Mouse (Mus musculus): ENCODE measurements around the gene Crat. TPM values are rescaled to one million over a fixed set of nuclear protein-coding genes. Genes with fewer than 3 reads are reported as not detected.

Crat gene
- total and polyA plus RNA-seq, 2 experiments: 9.2 to 65.2 TPM

DNA sequence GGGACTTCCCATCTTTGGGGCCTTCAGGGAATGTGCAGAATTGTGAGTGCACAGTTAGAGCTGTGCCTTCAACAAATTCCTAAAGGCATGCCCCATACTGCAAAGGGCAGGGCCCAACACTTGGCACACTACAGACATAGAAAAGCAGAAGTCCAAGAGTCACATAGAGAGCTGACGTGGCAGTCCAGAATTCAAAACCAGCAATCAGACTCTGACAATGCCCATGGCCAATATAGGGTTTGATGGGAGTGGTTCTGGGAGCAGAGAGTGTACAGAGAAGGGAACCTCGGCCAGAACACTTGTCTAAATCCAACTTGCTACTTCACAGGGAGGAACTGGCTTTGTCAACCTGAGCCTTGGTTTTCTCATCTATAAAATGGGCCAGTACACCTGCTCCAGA is 8.4 kb downstream of the Crat start:
- Histone ChIP-seq H3K4me1 (ENCODE audit: control insufficient read depth, insufficient read depth, low read length) (peaks cover 15% of the 10 kb centered on the region), H3K36me3 (ENCODE audit: control insufficient read depth, insufficient read depth, low read length) (peaks cover 8% of the 10 kb centered on the region), H3K79me2 (ENCODE audit: control insufficient read depth, insufficient read depth, low read length) (no peaks in the 10 kb centered on the region), H3K4me3 (ENCODE audit: insufficient read depth, low read depth, low read length) (no peak overlapping the region), H3K27ac (replicated peaks; ENCODE audit: insufficient read depth, low read depth, low read length) (no peak overlapping the region), H3K27me3 (ENCODE audit: control insufficient read depth, insufficient read depth, low read length) (no peaks in the 10 kb centered on the region), H3K9ac (ENCODE audit: low read depth, low read length) (no peak overlapping the region)
- 79% methylated on average over 2 of the region's 2 CpGs for WGBS
- TF ChIP-seq POLR2A (IDR thresholded peaks at IDR 0.05; ENCODE audit: extremely low read depth, insufficient read depth, low read length): no peak
- TF ChIP-seq CTCF (IDR thresholded peaks at IDR 0.05; ENCODE audit: low read depth, low read length): no peak
- no peak for DNase-seq (ENCODE audit: extremely low read depth, low read depth, low spot score)

DNA sequence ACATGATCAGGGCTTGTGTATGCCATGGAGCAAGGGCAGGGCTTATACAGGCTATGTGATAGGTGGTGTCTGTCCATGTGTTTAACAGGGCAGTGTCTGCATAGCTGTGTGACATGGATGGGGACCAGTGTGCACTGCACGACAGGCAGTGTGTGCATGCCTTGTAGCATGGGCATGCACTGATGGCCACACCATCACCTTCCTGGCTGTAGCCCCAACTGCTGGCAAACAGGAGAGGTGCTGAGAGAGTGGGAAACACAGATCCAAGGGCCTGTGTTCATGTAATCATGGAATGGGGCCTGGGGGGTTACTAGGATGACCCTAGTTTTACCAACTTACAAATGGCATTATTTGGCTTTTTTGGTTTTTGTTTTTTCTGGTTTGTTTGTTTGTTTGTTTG is 11.7 kb downstream of the Crat start:
- H3K9ac ChIP-seq (ENCODE audit: low read depth, low read length): no peak overlapping the region
- TF ChIP-seq CTCF (IDR thresholded peaks at IDR 0.05; ENCODE audit: low read depth, low read length) (no peak), POLR2A (IDR thresholded peaks at IDR 0.05; ENCODE audit: extremely low read depth, insufficient read depth, low read length) (no peak)
- no peak overlapping the region for H3K27ac ChIP-seq (replicated peaks; ENCODE audit: insufficient read depth, low read depth, low read length)
- H3K4me1 ChIP-seq (ENCODE audit: control insufficient read depth, insufficient read depth, low read length): peaks cover 2% of the 10 kb centered on the region; the same call in 1 of the 2 replicates
- H3K4me3 ChIP-seq (ENCODE audit: insufficient read depth, low read depth, low read length): no peak overlapping the region
- DNase-seq (ENCODE audit: extremely low read depth, low read depth, low spot score): no peak
- no peaks in the 10 kb centered on the region for H3K27me3 ChIP-seq (ENCODE audit: control insufficient read depth, insufficient read depth, low read length)
- peaks cover 8% of the 10 kb centered on the region for H3K36me3 ChIP-seq (ENCODE audit: control insufficient read depth, insufficient read depth, low read length)
- 100% methylated on average over 1 of the region's 1 CpGs for WGBS
- H3K79me2 ChIP-seq (ENCODE audit: control insufficient read depth, insufficient read depth, low read length): no peaks in the 10 kb centered on the region

DNA sequence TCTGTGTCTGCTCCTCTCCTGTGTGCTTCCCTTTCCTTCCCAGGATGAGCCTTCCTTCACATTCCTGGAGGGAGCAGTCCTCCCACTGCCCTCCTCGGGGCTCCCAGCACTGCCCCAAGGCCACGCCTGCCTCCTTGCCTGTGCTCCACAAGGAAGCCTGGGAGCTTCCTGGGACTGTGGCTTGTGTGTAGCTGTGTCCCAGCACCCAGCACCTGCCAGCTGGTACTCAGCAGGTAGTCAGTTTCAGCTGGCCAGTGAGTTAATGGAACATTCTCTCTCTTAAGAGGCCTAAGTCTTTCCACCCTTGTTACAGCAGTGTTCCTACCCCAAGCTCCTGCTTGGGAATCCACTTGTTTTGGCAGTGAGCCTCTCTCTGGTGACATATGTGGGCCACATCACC is 12.8 kb downstream of the Crat start:
- TF ChIP-seq POLR2A (IDR thresholded peaks at IDR 0.05; ENCODE audit: extremely low read depth, insufficient read depth, low read length) (no peak), CTCF (IDR thresholded peaks at IDR 0.05; ENCODE audit: low read depth, low read length) (no peak)
- no peak for DNase-seq (ENCODE audit: extremely low read depth, low read depth, low spot score)
- WGBS: 77% methylated on average over 2 of the region's 2 CpGs
- Histone ChIP-seq H3K36me3 (ENCODE audit: control insufficient read depth, insufficient read depth, low read length) (peaks cover 3% of the 10 kb centered on the region; the same call in 1 of the 2 replicates), H3K27ac (replicated peaks; ENCODE audit: insufficient read depth, low read depth, low read length) (no peak overlapping the region), H3K79me2 (ENCODE audit: control insufficient read depth, insufficient read depth, low read length) (no peaks in the 10 kb centered on the region), H3K9ac (ENCODE audit: low read depth, low read length) (no peak overlapping the region), H3K4me3 (ENCODE audit: insufficient read depth, low read depth, low read length) (no peak overlapping the region), H3K4me1 (ENCODE audit: control insufficient read depth, insufficient read depth, low read length) (no peaks in the 10 kb centered on the region), H3K27me3 (ENCODE audit: control insufficient read depth, insufficient read depth, low read length) (no peaks in the 10 kb centered on the region)

DNA sequence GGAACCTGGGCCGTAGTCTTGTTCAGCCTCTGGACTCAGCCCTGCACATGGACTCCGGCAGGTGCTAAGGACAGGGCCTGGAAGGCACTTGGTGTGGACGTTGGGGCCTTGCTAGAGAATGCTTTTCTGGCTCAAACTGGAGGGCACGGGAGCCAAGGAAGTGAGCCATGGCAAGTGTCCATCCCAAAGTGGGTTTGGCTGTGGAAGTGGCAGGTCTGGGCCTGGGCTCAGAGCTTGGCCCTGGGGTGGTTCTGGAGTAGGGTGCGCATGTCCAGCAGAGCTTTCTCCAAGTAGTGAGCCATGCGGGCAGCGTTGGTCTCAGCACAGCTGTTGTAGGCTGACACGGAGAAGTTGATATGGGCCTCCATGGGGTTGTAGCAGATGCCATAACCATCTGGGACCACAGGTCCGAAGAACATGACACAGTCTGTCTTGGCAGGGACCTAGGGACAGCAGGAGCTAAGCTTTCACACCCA is 13.2 kb downstream of the Crat start:
- WGBS: 82% methylated on average over 9 of the region's 9 CpGs
- no peak overlapping the region for H3K4me3 ChIP-seq (ENCODE audit: insufficient read depth, low read depth, low read length)
- H3K9ac ChIP-seq (ENCODE audit: low read depth, low read length): no peak overlapping the region
- DNase-seq (ENCODE audit: extremely low read depth, low read depth, low spot score): no peak
- no peak for TF ChIP-seq POLR2A (IDR thresholded peaks at IDR 0.05; ENCODE audit: extremely low read depth, insufficient read depth, low read length)
- no peak for TF ChIP-seq CTCF (IDR thresholded peaks at IDR 0.05; ENCODE audit: low read depth, low read length)
- H3K36me3 ChIP-seq (ENCODE audit: control insufficient read depth, insufficient read depth, low read length): peaks cover 3% of the 10 kb centered on the region; the same call in 1 of the 2 replicates
- no peaks in the 10 kb centered on the region for H3K27me3 ChIP-seq (ENCODE audit: control insufficient read depth, insufficient read depth, low read length)
- H3K79me2 ChIP-seq (ENCODE audit: control insufficient read depth, insufficient read depth, low read length): no peaks in the 10 kb centered on the region
- H3K27ac ChIP-seq (replicated peaks; ENCODE audit: insufficient read depth, low read depth, low read length): no peak overlapping the region
- no peaks in the 10 kb centered on the region for H3K4me1 ChIP-seq (ENCODE audit: control insufficient read depth, insufficient read depth, low read length)

DNA sequence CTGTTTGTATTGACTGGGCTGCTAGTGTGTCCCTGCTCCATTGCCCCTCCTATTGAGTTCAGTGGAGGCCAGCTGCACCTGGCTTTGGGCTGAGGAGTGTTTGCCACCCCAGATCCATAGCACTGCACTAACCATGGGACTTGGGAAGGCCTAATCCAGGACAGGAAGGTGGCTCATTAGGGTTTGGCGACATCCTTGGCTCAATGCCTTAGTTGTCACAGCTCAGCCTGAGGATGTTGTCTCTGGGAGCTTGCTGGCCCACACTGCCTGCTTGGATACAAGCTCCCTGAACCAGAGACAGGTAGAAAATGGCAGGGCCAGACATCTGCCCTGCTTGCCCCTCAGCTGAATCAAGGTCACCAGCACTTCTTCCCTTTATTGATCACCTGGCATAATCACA is 14.0 kb downstream of the Crat start:
- WGBS: 32% methylated on average over 1 of the region's 1 CpGs
- H3K4me1 ChIP-seq (ENCODE audit: control insufficient read depth, insufficient read depth, low read length): no peaks in the 10 kb centered on the region
- H3K4me3 ChIP-seq (ENCODE audit: insufficient read depth, low read depth, low read length): no peak overlapping the region
- DNase-seq (ENCODE audit: extremely low read depth, low read depth, low spot score): no peak
- TF ChIP-seq POLR2A (IDR thresholded peaks at IDR 0.05; ENCODE audit: extremely low read depth, insufficient read depth, low read length) (no peak), CTCF (IDR thresholded peaks at IDR 0.05; ENCODE audit: low read depth, low read length) (no peak)
- H3K27me3 ChIP-seq (ENCODE audit: control insufficient read depth, insufficient read depth, low read length): no peaks in the 10 kb centered on the region
- no peak overlapping the region for H3K9ac ChIP-seq (ENCODE audit: low read depth, low read length)
- no peak overlapping the region for H3K27ac ChIP-seq (replicated peaks; ENCODE audit: insufficient read depth, low read depth, low read length)
- H3K36me3 ChIP-seq (ENCODE audit: control insufficient read depth, insufficient read depth, low read length): peaks cover 3% of the 10 kb centered on the region; the same call in 1 of the 2 replicates
- no peaks in the 10 kb centered on the region for H3K79me2 ChIP-seq (ENCODE audit: control insufficient read depth, insufficient read depth, low read length)
